Mouse (Mus musculus): ENCODE data around the gene Clp1. TPM values are rescaled to one million over a fixed set of nuclear protein-coding genes. Genes with fewer than 3 reads are reported as not detected.

Clp1 gene
- total and polyA plus RNA-seq, 2 experiments from 2014 or later = 12.5 to 12.6 TPM

GRCm38 (mm10) chr2:84703497-84703896 lies 23.7 kb downstream of the Clp1 start:
- H3K27ac ChIP-seq (ENCODE audit: low read depth, low read length) = no peak overlapping the region
- DNase-seq (ENCODE audit: low spot score) (no peak), ATAC-seq (ENCODE audit: low FRiP score) (no peak)
- H3K4me3 ChIP-seq (ENCODE audit: low read depth, low read length) = no peak overlapping the region
- no peaks in the 10 kb centered on the region for H3K4me1 ChIP-seq (ENCODE audit: insufficient read depth, low read length)
- H3K36me3 ChIP-seq (ENCODE audit: insufficient read depth, low read length) = peaks cover 7% of the 10 kb centered on the region; the same call in 1 of the 2 replicates
- no peak for TF ChIP-seq CTCF (IDR thresholded peaks at IDR 0.05)
- H3K27me3 ChIP-seq (ENCODE audit: insufficient read depth, low read length) = no peaks in the 10 kb centered on the region
- H3K9ac ChIP-seq (replicated peaks; ENCODE audit: low read length, poor library complexity, severe bottlenecking) = no peak overlapping the region
- no peaks in the 10 kb centered on the region for H3K9me3 ChIP-seq (ENCODE audit: low read length)
- WGBS = 94% methylated on average over 1 of the region's 1 CpGs
- H3K4me2 ChIP-seq (ENCODE audit: low read depth, low read length, poor library complexity, severe bottlenecking) = no peak overlapping the region

DNA sequence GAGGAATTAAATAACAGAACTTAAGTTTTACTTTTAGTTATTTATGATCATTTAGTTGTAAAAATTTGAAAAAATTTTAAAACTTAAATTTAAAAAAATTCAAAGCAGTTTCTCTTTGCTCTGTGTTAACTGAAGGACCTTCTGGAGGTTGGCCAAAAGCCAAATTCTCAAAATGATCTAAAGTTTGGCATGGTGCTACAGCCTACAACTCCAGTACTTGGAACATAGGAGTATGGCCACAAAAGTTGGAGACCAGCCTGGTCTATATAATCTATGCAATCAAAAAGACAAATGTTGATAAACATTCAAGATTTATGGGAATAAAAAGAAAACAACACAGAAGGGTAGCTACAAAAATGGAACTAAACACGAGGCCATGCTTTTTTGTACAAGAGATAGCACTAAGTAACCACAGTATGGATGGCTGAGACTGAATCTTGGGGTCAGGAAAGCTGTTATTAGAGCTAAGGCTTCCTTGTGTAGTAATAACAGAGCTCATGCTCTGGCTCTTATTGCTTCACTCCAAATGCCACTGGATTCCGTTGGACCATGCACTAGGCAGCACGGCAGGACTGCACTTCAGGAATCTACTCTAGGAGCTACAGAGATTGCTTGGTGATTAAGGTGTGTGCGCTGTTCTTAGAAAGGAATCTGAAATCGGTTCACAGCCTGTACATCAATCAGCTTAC lies 32.0 kb downstream of the Clp1 start:
- no peak overlapping the region for H3K4me3 ChIP-seq (ENCODE audit: low read depth, low read length)
- WGBS = 91% methylated on average over 5 of the region's 5 CpGs
- ATAC-seq (ENCODE audit: low FRiP score) (no peak), DNase-seq (ENCODE audit: low spot score) (no peak)
- H3K27ac ChIP-seq (ENCODE audit: low read depth, low read length) = no peak overlapping the region
- H3K9me3 ChIP-seq (ENCODE audit: low read length) = no peaks in the 10 kb centered on the region
- no peak overlapping the region for H3K4me2 ChIP-seq (ENCODE audit: low read depth, low read length, poor library complexity, severe bottlenecking)
- no peak for TF ChIP-seq CTCF (IDR thresholded peaks at IDR 0.05)
- peaks cover 34% of the 10 kb centered on the region for H3K36me3 ChIP-seq (ENCODE audit: insufficient read depth, low read length)
- H3K9ac ChIP-seq (replicated peaks; ENCODE audit: low read length, poor library complexity, severe bottlenecking) = no peak overlapping the region
- no peaks in the 10 kb centered on the region for H3K4me1 ChIP-seq (ENCODE audit: insufficient read depth, low read length)
- no peaks in the 10 kb centered on the region for H3K27me3 ChIP-seq (ENCODE audit: insufficient read depth, low read length)

DNA sequence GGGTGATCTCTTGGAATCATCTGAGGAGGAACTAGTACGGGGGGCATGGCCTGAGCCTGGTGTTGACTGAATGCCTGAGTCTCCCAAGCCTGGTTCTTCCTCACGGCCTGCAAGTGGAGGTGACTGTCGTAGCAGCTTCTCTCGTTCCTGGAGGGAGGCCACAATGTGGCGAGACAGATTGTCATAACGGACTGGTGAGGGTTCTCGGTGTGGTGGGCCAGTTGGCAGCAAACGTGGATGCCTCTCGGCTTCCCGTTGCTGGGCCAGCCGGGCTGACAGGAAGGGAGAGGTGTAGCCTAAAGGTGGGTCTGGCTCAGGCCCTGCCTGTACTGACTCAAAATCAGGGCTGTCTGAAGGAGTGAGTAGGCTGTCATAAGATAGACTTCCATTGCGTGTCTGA lies 37.1 kb downstream of the Clp1 start:
- Histone ChIP-seq H3K4me1 (ENCODE audit: insufficient read depth, low read length) (no peaks in the 10 kb centered on the region), H3K9me3 (ENCODE audit: low read length) (no peaks in the 10 kb centered on the region), H3K27ac (ENCODE audit: low read depth, low read length) (no peak overlapping the region; the same call in 1 of the 2 replicates), H3K9ac (replicated peaks; ENCODE audit: low read length, poor library complexity, severe bottlenecking) (no peak overlapping the region), H3K36me3 (ENCODE audit: insufficient read depth, low read length) (peaks cover 64% of the 10 kb centered on the region), H3K4me2 (ENCODE audit: low read depth, low read length, poor library complexity, severe bottlenecking) (no peak overlapping the region), H3K4me3 (ENCODE audit: low read depth, low read length) (no peak overlapping the region), H3K27me3 (ENCODE audit: insufficient read depth, low read length) (no peaks in the 10 kb centered on the region)
- WGBS = 93% methylated on average over 12 of the region's 12 CpGs
- DNase-seq (ENCODE audit: low spot score) = no peak
- TF ChIP-seq CTCF (IDR thresholded peaks at IDR 0.05) = no peak
- no peak for ATAC-seq (ENCODE audit: low FRiP score)

GRCm38 (mm10) chr2:84688080-84688844 lies 38.9 kb downstream of the Clp1 start:
- TF ChIP-seq CTCF (IDR thresholded peaks at IDR 0.05) = no peak
- no peak overlapping the region for H3K4me3 ChIP-seq (ENCODE audit: low read depth, low read length)
- no peaks in the 10 kb centered on the region for H3K27me3 ChIP-seq (ENCODE audit: insufficient read depth, low read length)
- H3K36me3 ChIP-seq (ENCODE audit: insufficient read depth, low read length) = peaks cover 57% of the 10 kb centered on the region
- no peak overlapping the region for H3K4me2 ChIP-seq (ENCODE audit: low read depth, low read length, poor library complexity, severe bottlenecking)
- H3K27ac ChIP-seq (ENCODE audit: low read depth, low read length) = no peak overlapping the region
- no peak overlapping the region for H3K9ac ChIP-seq (replicated peaks; ENCODE audit: low read length, poor library complexity, severe bottlenecking)
- H3K4me1 ChIP-seq (ENCODE audit: insufficient read depth, low read length) = no peaks in the 10 kb centered on the region
- ATAC-seq (ENCODE audit: low FRiP score) (no peak), DNase-seq (ENCODE audit: low spot score) (no peak)
- no peaks in the 10 kb centered on the region for H3K9me3 ChIP-seq (ENCODE audit: low read length)
- 75% methylated on average over 2 of the region's 2 CpGs for WGBS

GRCm38 (mm10) chr2:84682605-84683183 lies 44.5 kb downstream of the Clp1 start:
- H3K9me3 ChIP-seq (ENCODE audit: low read length) = no peaks in the 10 kb centered on the region
- no peak overlapping the region for H3K4me2 ChIP-seq (ENCODE audit: low read depth, low read length, poor library complexity, severe bottlenecking)
- H3K4me1 ChIP-seq (ENCODE audit: insufficient read depth, low read length) = peaks cover 2% of the 10 kb centered on the region; the same call in 1 of the 2 replicates
- H3K27me3 ChIP-seq (ENCODE audit: insufficient read depth, low read length) = no peaks in the 10 kb centered on the region
- ATAC-seq (ENCODE audit: low FRiP score) = no peak
- H3K27ac ChIP-seq (ENCODE audit: low read depth, low read length) = no peak overlapping the region
- no peak overlapping the region for H3K9ac ChIP-seq (replicated peaks; ENCODE audit: low read length, poor library complexity, severe bottlenecking)
- no peak for TF ChIP-seq CTCF (IDR thresholded peaks at IDR 0.05)
- 89% methylated on average over 6 of the region's 6 CpGs for WGBS
- H3K36me3 ChIP-seq (ENCODE audit: insufficient read depth, low read length) = peaks cover 13% of the 10 kb centered on the region; the same call in 1 of the 2 replicates
- no peak overlapping the region for H3K4me3 ChIP-seq (ENCODE audit: low read depth, low read length)
- DNase-seq (ENCODE audit: low spot score) = no peak

GRCm38 (mm10) chr2:84679016-84679415 lies 48.1 kb downstream of the Clp1 start, which contains the start of gene Tmx2:
Gene Tmx2 (minus strand): TSS chr2:84679140.
- no peak for ATAC-seq (ENCODE audit: low FRiP score)
- Histone ChIP-seq H3K9ac (replicated peaks; ENCODE audit: low read length, poor library complexity, severe bottlenecking) (peak within 1 kb of the TSS; percentile 67), H3K4me3 (ENCODE audit: low read depth, low read length) (peak within 1 kb of the TSS; percentile 97), H3K9me3 (ENCODE audit: low read length) (no peaks in the 10 kb centered on the region), H3K36me3 (ENCODE audit: insufficient read depth, low read length) (peaks cover 11% of the 10 kb centered on the region), H3K27ac (ENCODE audit: low read depth, low read length) (peak within 1 kb of the TSS; percentile 78), H3K4me1 (ENCODE audit: insufficient read depth, low read length) (peaks cover 9% of the 10 kb centered on the region; the same call in 1 of the 2 replicates), H3K4me2 (ENCODE audit: low read depth, low read length, poor library complexity, severe bottlenecking) (peak within 1 kb of the TSS; percentile 70), H3K27me3 (ENCODE audit: insufficient read depth, low read length) (no peaks in the 10 kb centered on the region)
- TF ChIP-seq CTCF (IDR thresholded peaks at IDR 0.05) = no peak
- 21% methylated on average over 8 of the region's 8 CpGs for WGBS
- no peak for DNase-seq (ENCODE audit: low spot score)
